Mouse (Mus musculus): ENCODE data around the gene Mtx1. TPM values are rescaled to one million over a fixed set of nuclear protein-coding genes. Genes with fewer than 3 reads are reported as not detected.
"Not testable (repeated sequence)": the region's sequence is repeated elsewhere in the genome, so short reads cannot be mapped to it uniquely, and the experiment has no call there.

Mtx1 gene
- polyA plus RNA-seq, 1 experiment from 2014 or later, result 214 TPM

DNA sequence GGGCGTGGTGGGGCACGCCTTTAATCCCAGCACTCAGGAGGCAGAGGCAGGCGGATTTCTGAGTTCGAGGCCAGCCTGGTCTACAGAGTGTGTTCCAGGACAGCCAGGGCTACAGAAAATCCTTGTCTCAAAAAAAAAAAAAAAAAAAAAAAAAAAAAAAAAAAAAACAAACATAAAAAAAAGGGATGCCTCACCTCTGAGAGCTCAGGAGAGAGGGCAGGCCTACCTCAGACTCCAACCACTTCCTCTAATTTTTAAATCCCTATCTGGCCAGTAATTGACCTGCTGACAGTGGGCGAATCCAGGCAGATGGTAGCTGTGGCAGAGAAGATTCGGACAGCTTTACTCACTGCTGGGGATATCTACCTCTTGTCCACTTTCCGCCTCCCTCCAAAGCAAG, 10.5 kb downstream of the Mtx1 start:
- not testable (repeated sequence) for H3K36me3 ChIP-seq (ENCODE audit: control insufficient read depth, insufficient read depth, low read length); H3K4me2 ChIP-seq (ENCODE audit: low read length); H3K9ac ChIP-seq (ENCODE audit: low read length); H3K9me3 ChIP-seq (ENCODE audit: control insufficient read depth, low read length); DNase-seq (ENCODE audit: low spot score); H3K27me3 ChIP-seq (replicated peaks; ENCODE audit: control insufficient read depth, insufficient read depth, low read length); ATAC-seq (replicated peaks; ENCODE audit: low FRiP score, low TSS enrichment, low read depth); H3K4me3 ChIP-seq (ENCODE audit: low read depth, low read length); H3K27ac ChIP-seq (ENCODE audit: low read depth)
- 71% methylated on average over 7 of the region's 7 CpGs for WGBS
- peaks cover 21% of the 10 kb centered on the region for H3K4me1 ChIP-seq (replicated peaks; ENCODE audit: control insufficient read depth, insufficient read depth, low read length)

GRCm38 (mm10) chr3:89215853-89216252, 11.0 kb downstream of the Mtx1 start:
- no peak overlapping the region for H3K27ac ChIP-seq (ENCODE audit: low read depth)
- H3K4me1 ChIP-seq (replicated peaks; ENCODE audit: control insufficient read depth, insufficient read depth, low read length), result peaks cover 21% of the 10 kb centered on the region
- ATAC-seq (replicated peaks; ENCODE audit: low FRiP score, low TSS enrichment, low read depth), result 0 out of 2 replicates have a peak, but pooled peaks have one; percentile 12
- under 1% methylated on average over 6 of the region's 6 CpGs for WGBS
- DNase-seq (ENCODE audit: low spot score), result peak; percentile 93
- H3K9ac ChIP-seq (ENCODE audit: low read length), result peak overlapping the region; percentile 44; the same call in 1 of the 2 replicates
- peaks cover 2% of the 10 kb centered on the region; the same call in 1 of the 2 replicates for H3K36me3 ChIP-seq (ENCODE audit: control insufficient read depth, insufficient read depth, low read length)
- peak overlapping the region; percentile 81 for H3K4me2 ChIP-seq (ENCODE audit: low read length)
- H3K4me3 ChIP-seq (ENCODE audit: low read depth, low read length), result peak overlapping the region; percentile 95
- no peaks in the 10 kb centered on the region for H3K27me3 ChIP-seq (replicated peaks; ENCODE audit: control insufficient read depth, insufficient read depth, low read length)
- H3K9me3 ChIP-seq (ENCODE audit: control insufficient read depth, low read length), result no peaks in the 10 kb centered on the region

DNA sequence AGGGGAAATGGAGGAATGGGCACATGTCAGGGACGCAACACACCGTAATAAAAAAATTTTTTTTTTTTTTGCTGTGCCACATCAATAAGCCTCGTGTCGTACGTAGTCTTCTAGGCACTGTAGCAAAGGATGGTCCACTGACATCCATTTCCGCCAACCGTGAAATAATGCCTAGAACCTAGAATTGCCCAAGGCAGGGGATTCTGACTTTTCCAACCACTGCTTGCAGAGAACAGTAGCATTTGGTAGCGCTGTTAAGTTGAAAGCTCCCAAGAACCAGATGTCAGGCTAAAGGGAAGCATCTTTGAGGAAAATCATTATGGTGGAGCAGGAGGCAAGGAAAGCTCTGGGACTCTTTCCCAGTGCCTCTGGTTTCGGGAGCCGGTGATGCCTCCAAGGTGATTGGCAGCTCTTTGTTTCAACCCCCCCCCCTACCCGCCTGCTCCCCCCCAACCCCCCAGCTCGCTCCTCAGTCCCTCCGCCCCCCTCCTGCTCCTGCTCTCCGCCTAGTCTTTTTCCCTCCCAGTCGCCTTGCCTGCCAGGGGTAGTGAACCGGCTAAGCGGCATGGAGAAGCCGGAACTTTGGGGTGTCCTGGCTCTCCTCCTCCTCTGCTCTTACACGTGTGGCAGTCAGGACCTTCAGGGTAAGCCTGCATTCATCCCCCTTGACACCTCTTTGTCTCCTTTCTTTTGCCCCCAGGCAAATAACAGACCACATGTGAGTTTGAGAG, 12.0 kb downstream of the Mtx1 start, which contains the start of gene Thbs3:
Thbs3 (plus strand) TSS at position 500 of the 731 bp plus-strand sequence.
- WGBS, result 1% methylated on average over 19 of the region's 19 CpGs
- Histone ChIP-seq H3K27ac (ENCODE audit: low read depth) (peak within 1 kb of the TSS; percentile 99), H3K36me3 (ENCODE audit: control insufficient read depth, insufficient read depth, low read length) (peaks cover 12% of the 10 kb centered on the region), H3K4me3 (ENCODE audit: low read depth, low read length) (peak within 1 kb of the TSS; percentile 95), H3K9me3 (ENCODE audit: control insufficient read depth, low read length) (no peaks in the 10 kb centered on the region), H3K4me1 (replicated peaks; ENCODE audit: control insufficient read depth, insufficient read depth, low read length) (peaks cover 21% of the 10 kb centered on the region), H3K4me2 (ENCODE audit: low read length) (peak within 1 kb of the TSS; percentile 81), H3K27me3 (replicated peaks; ENCODE audit: control insufficient read depth, insufficient read depth, low read length) (no peaks in the 10 kb centered on the region), H3K9ac (ENCODE audit: low read length) (peak within 1 kb of the TSS; percentile 85)
- DNase-seq (ENCODE audit: low spot score) (no peak), ATAC-seq (replicated peaks; ENCODE audit: low FRiP score, low TSS enrichment, low read depth) (no peak)

DNA sequence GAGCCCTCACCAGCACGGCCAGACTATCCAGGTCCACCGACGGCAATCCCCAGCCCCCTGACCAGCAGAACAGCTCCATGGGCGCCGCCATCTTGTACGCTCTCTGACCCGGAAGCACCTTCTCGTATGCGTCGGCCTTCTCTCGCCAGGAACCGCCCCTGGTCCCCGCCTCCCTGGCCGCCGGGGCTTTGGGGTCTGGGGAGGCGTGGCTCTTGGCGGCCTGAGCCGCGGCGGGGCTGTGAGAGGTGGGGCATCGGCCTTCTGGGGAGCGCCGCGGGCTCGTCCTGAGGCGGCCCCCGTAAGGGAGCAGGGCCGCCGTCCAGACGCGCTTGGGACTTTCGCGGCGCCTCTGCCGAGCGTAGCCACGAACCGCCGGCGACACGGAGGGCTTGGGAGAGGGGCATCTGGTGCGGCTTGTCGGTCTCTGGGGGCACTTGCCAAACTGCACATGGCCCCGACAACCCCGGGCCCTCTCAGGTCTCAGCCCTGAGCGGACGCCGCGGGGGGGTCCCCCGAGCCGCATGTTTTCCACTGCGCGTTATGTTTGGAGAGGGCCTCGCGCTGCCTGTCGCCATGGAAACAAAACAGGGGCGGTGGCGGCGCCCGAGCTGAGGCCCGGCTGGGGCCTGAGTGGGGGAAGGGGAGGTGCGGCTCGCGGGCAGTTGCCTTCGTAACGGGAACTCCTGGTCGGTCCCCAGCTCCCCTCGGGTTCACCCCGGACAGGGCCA, 12.9 kb downstream of the Mtx1 start:
- Histone ChIP-seq H3K36me3 (ENCODE audit: control insufficient read depth, insufficient read depth, low read length) (peaks cover 21% of the 10 kb centered on the region), H3K4me1 (replicated peaks; ENCODE audit: control insufficient read depth, insufficient read depth, low read length) (peaks cover 21% of the 10 kb centered on the region), H3K4me2 (ENCODE audit: low read length) (peak overlapping the region; percentile 81), H3K9ac (ENCODE audit: low read length) (peak overlapping the region; percentile 85), H3K27me3 (replicated peaks; ENCODE audit: control insufficient read depth, insufficient read depth, low read length) (no peaks in the 10 kb centered on the region), H3K4me3 (ENCODE audit: low read depth, low read length) (peak overlapping the region; percentile 95), H3K9me3 (ENCODE audit: control insufficient read depth, low read length) (no peaks in the 10 kb centered on the region), H3K27ac (ENCODE audit: low read depth) (peak overlapping the region; percentile 99)
- under 1% methylated on average over 65 of the region's 69 CpGs for WGBS
- peak; percentile 94 for DNase-seq (ENCODE audit: low spot score)
- peak; percentile 91 for ATAC-seq (replicated peaks; ENCODE audit: low FRiP score, low TSS enrichment, low read depth)

DNA sequence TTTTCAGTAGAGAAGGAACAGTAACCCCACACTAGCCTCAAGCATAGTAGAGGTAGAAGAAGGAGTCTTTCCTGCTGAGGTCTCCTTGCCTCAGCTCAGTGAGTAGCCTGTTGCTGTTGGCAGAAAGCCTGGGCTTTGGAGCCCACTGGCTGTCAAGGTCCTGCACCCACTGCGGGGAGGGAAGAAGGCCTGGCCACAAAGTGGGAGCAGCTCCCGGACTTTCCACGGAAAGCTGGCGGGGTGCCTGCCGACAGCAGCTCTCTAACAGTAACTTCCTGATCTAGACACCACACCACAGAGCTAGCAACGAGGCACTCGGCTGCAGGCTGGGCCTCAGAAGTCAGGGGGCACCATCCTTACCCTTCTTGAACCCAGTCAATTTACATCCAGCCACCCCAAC, 16.2 kb downstream of the Mtx1 start:
- peaks cover 20% of the 10 kb centered on the region for H3K4me1 ChIP-seq (replicated peaks; ENCODE audit: control insufficient read depth, insufficient read depth, low read length)
- H3K9me3 ChIP-seq (ENCODE audit: control insufficient read depth, low read length), result no peaks in the 10 kb centered on the region
- H3K36me3 ChIP-seq (ENCODE audit: control insufficient read depth, insufficient read depth, low read length), result peaks cover 52% of the 10 kb centered on the region
- H3K9ac ChIP-seq (ENCODE audit: low read length), result no peak overlapping the region
- H3K4me2 ChIP-seq (ENCODE audit: low read length), result no peak overlapping the region
- DNase-seq (ENCODE audit: low spot score) (no peak), ATAC-seq (replicated peaks; ENCODE audit: low FRiP score, low TSS enrichment, low read depth) (no peak)
- no peaks in the 10 kb centered on the region for H3K27me3 ChIP-seq (replicated peaks; ENCODE audit: control insufficient read depth, insufficient read depth, low read length)
- 72% methylated on average over 7 of the region's 7 CpGs for WGBS
- H3K27ac ChIP-seq (ENCODE audit: low read depth), result no peak overlapping the region
- no peak overlapping the region for H3K4me3 ChIP-seq (ENCODE audit: low read depth, low read length)

GRCm38 (mm10) chr3:89210162-89210561, 16.7 kb downstream of the Mtx1 start:
- Histone ChIP-seq H3K9me3 (ENCODE audit: control insufficient read depth, low read length) (no peaks in the 10 kb centered on the region), H3K36me3 (ENCODE audit: control insufficient read depth, insufficient read depth, low read length) (peaks cover 57% of the 10 kb centered on the region), H3K4me1 (replicated peaks; ENCODE audit: control insufficient read depth, insufficient read depth, low read length) (peaks cover 15% of the 10 kb centered on the region), H3K4me2 (ENCODE audit: low read length) (no peak overlapping the region), H3K4me3 (ENCODE audit: low read depth, low read length) (no peak overlapping the region), H3K27me3 (replicated peaks; ENCODE audit: control insufficient read depth, insufficient read depth, low read length) (no peaks in the 10 kb centered on the region), H3K27ac (ENCODE audit: low read depth) (no peak overlapping the region), H3K9ac (ENCODE audit: low read length) (no peak overlapping the region)
- no peak for ATAC-seq (replicated peaks; ENCODE audit: low FRiP score, low TSS enrichment, low read depth)
- 73% methylated on average over 13 of the region's 13 CpGs for WGBS
- no peak for DNase-seq (ENCODE audit: low spot score)

- no peak overlapping the region for H3K9ac ChIP-seq (ENCODE audit: low read length)
- no peak overlapping the region for H3K27ac ChIP-seq (ENCODE audit: low read depth)
- no peaks in the 10 kb centered on the region for H3K9me3 ChIP-seq (ENCODE audit: control insufficient read depth, low read length)
- DNase-seq (ENCODE audit: low spot score) (no peak), ATAC-seq (replicated peaks; ENCODE audit: low FRiP score, low TSS enrichment, low read depth) (no peak)
- no peak overlapping the region for H3K4me3 ChIP-seq (ENCODE audit: low read depth, low read length)
- H3K4me2 ChIP-seq (ENCODE audit: low read length), result no peak overlapping the region
- peaks cover 61% of the 10 kb centered on the region for H3K36me3 ChIP-seq (ENCODE audit: control insufficient read depth, insufficient read depth, low read length)
- 91% methylated on average over 7 of the region's 7 CpGs for WGBS
- H3K4me1 ChIP-seq (replicated peaks; ENCODE audit: control insufficient read depth, insufficient read depth, low read length), result peaks cover 10% of the 10 kb centered on the region
- no peaks in the 10 kb centered on the region for H3K27me3 ChIP-seq (replicated peaks; ENCODE audit: control insufficient read depth, insufficient read depth, low read length)
These were observed 17.2 kb downstream of the Mtx1 start for GRCm38 (mm10) chr3:89209731-89210130.

DNA sequence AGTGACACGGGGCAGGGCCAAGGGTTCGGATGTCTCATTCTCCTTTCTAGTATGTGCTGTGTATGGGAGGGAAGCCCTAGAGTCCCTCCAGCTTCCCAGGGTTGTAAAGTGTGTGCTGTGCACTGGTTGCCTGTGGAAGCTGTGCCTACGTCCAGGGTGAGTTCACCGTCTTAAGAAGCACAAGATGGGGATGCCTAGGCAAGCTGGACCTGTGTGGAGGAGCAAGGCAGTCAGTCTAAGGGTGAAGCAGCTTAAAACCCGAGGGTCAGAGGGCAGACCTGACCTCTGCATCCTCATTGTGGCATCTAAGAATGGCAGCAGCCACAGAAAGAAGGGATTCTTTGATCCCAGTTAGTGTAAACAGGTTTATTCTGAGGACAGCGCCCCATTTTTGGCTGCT, 18.2 kb downstream of the Mtx1 start:
- peaks cover 67% of the 10 kb centered on the region for H3K36me3 ChIP-seq (ENCODE audit: control insufficient read depth, insufficient read depth, low read length)
- H3K4me2 ChIP-seq (ENCODE audit: low read length), result no peak overlapping the region
- WGBS, result 84% methylated on average over 6 of the region's 6 CpGs
- H3K27ac ChIP-seq (ENCODE audit: low read depth), result no peak overlapping the region
- ATAC-seq (replicated peaks; ENCODE audit: low FRiP score, low TSS enrichment, low read depth) (no peak), DNase-seq (ENCODE audit: low spot score) (no peak)
- no peaks in the 10 kb centered on the region for H3K9me3 ChIP-seq (ENCODE audit: control insufficient read depth, low read length)
- H3K4me1 ChIP-seq (replicated peaks; ENCODE audit: control insufficient read depth, insufficient read depth, low read length), result peaks cover 9% of the 10 kb centered on the region
- no peak overlapping the region for H3K9ac ChIP-seq (ENCODE audit: low read length)
- H3K27me3 ChIP-seq (replicated peaks; ENCODE audit: control insufficient read depth, insufficient read depth, low read length), result no peaks in the 10 kb centered on the region
- no peak overlapping the region for H3K4me3 ChIP-seq (ENCODE audit: low read depth, low read length)

All from intestine, embryonic 14.5 days (tissue).